Mouse (Mus musculus) heart, adult 2 months (tissue): ENCODE results near the gene Ccdc62.

Source experiments
- CTCF ChIP-seq: fragments of 200-600 bp; IDR thresholded peaks from 2 replicates; pipeline ENCODE4 v1.8.1; 2022; ENCODE audit warnings: antibody characterized with exemption, mild to moderate bottlenecking, moderate library complexity
- POLR2A ChIP-seq: fragments of 200-500 bp; IDR thresholded peaks from 2 replicates; pipeline ENCODE4 v1.6.1; 2011; ENCODE audit warnings: mild to moderate bottlenecking, low read depth, low read length, control low read depth; ENCODE audit not compliant: insufficient read depth

DNA sequence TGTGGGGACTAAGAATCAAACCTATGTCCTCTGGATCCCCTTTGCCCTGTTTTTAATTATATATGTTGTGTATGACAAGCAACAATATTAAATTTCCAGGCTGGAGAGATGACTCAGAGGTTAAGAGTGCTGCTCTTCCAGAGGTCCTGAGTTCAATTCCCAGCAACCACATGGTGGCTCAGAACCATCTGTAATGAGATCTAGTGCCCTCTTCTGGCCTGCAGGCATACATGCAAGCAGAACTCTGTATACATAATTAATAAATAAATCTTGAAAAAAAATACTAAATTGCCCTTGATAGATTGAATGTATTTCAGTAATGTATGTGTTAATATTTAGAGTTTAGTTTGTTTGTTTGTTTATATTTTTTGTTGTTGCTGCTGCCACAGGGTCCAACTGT, 2.4 kb downstream of the Ccdc62 start:
- no peak for TF ChIP-seq POLR2A
- TF ChIP-seq CTCF = peak; percentile 50
